Mouse (Mus musculus): Measurements from ENCODE around the gene Gsdma. TPM values are rescaled to one million over a fixed set of nuclear protein-coding genes. Genes with fewer than 3 reads are reported as not detected.

The Gsdma gene
- polyA plus RNA-seq, 1 experiment from 2014 or later = 0.08 TPM

Other genes starting within 250 kb of the Gsdma start
- gene Mien1, start 225.4 kb upstream of the Gsdma start, polyA plus RNA-seq (2015; fragmentation: Nextera tagmentation; extraction: Ambion mirVana) = 250 and 276 TPM in 2 replicates
- gene Grb7, start 218.0 kb upstream of the Gsdma start, polyA plus RNA-seq (2015; fragmentation: Nextera tagmentation; extraction: Ambion mirVana) = 1.3 and 2.5 TPM in 2 replicates
- 0.35 and 0.45 TPM in 2 replicates for gene Ikzf3, start 118.3 kb upstream of the Gsdma start, polyA plus RNA-seq (2015; fragmentation: Nextera tagmentation; extraction: Ambion mirVana)
- 0.11 and 0.15 TPM in 2 replicates for gene Zpbp2, start 113.3 kb upstream of the Gsdma start, polyA plus RNA-seq (2015; fragmentation: Nextera tagmentation; extraction: Ambion mirVana)
- 117 and 124 TPM in 2 replicates for gene Ormdl3, start 77.0 kb upstream of the Gsdma start, polyA plus RNA-seq (2015; fragmentation: Nextera tagmentation; extraction: Ambion mirVana)
- not detected in 2 replicates for gene Lrrc3c, start 66.1 kb upstream of the Gsdma start, polyA plus RNA-seq (2015; fragmentation: Nextera tagmentation; extraction: Ambion mirVana)
- gene Gm12355, start 38.7 kb upstream of the Gsdma start, polyA plus RNA-seq (2015; fragmentation: Nextera tagmentation; extraction: Ambion mirVana) = 0.41 and 1.3 TPM in 2 replicates
- gene Gsdma3, start 38.0 kb upstream of the Gsdma start, polyA plus RNA-seq (2015; fragmentation: Nextera tagmentation; extraction: Ambion mirVana) = not detected in 2 replicates
- not detected in 2 replicates for gene Gsdma2, start 17.6 kb upstream of the Gsdma start, polyA plus RNA-seq (2015; fragmentation: Nextera tagmentation; extraction: Ambion mirVana)
- 186 and 189 TPM in 2 replicates for gene Psmd3, start 18.2 kb downstream of the Gsdma start, polyA plus RNA-seq (2015; fragmentation: Nextera tagmentation; extraction: Ambion mirVana)
- gene Csf3, start 36.9 kb downstream of the Gsdma start, polyA plus RNA-seq (2015; fragmentation: Nextera tagmentation; extraction: Ambion mirVana) = not detected in 2 replicates
- gene Med24, start 65.1 kb downstream of the Gsdma start, polyA plus RNA-seq (2015; fragmentation: Nextera tagmentation; extraction: Ambion mirVana) = 62.5 and 71.1 TPM in 2 replicates
- gene Thra, start 76.3 kb downstream of the Gsdma start, polyA plus RNA-seq (2015; fragmentation: Nextera tagmentation; extraction: Ambion mirVana) = 127 and 144 TPM in 2 replicates
- gene Nr1d1, start 111.0 kb downstream of the Gsdma start, polyA plus RNA-seq (2015; fragmentation: Nextera tagmentation; extraction: Ambion mirVana) = 4.9 and 5.6 TPM in 2 replicates
- 28.2 and 28.6 TPM in 2 replicates for gene Msl1, start 131.2 kb downstream of the Gsdma start, polyA plus RNA-seq (2015; fragmentation: Nextera tagmentation; extraction: Ambion mirVana)
- gene Casc3, start 140.6 kb downstream of the Gsdma start, polyA plus RNA-seq (2015; fragmentation: Nextera tagmentation; extraction: Ambion mirVana) = 41.7 and 49.2 TPM in 2 replicates
- gene Rapgefl1, start 172.4 kb downstream of the Gsdma start, polyA plus RNA-seq (2015; fragmentation: Nextera tagmentation; extraction: Ambion mirVana) = 11.6 and 13.0 TPM in 2 replicates
- gene Wipf2, start 199.3 kb downstream of the Gsdma start, polyA plus RNA-seq (2015; fragmentation: Nextera tagmentation; extraction: Ambion mirVana) = 4.1 and 4.2 TPM in 2 replicates
- gene Cdc6, start 243.4 kb downstream of the Gsdma start, polyA plus RNA-seq (2015; fragmentation: Nextera tagmentation; extraction: Ambion mirVana) = 4.6 and 6.3 TPM in 2 replicates

Measured in hindbrain, embryonic 16.5 days (tissue).